Mouse (Mus musculus): ENCODE data around the gene Hist1h3e. TPM values are rescaled to one million over a fixed set of nuclear protein-coding genes. Genes with fewer than 3 reads are reported as not detected.
"Not testable (repeated sequence)": the region's sequence is repeated elsewhere in the genome, so short reads cannot be mapped to it uniquely, and the experiment has no call there.

Hist1h3e gene
- polyA plus RNA-seq, 1 experiment from 2014 or later = 4.4 TPM

DNA sequence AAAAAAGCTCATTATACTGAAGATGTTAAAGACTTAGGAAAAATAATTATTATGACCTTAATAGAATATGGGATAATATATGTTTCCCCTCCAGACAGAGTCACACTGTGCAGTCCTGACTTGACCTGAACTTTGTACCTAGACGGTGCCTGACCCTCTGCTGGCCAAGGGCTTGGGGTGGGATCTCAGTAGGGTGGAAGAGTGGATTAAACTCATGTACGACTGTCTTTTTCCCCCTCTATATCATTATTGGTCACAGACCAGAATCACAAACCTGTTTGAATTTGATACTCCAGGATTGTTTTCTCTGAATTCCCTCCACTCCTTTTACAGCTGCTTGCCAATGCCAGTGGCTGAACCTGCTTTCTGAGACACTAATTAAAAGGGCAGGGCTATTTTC is 1.5 kb downstream of the Hist1h3e start:
- Histone ChIP-seq H3K4me2 (ENCODE audit: low read depth, low read length) (peak overlapping the region; percentile 29), H3K27ac (replicated peaks; ENCODE audit: low read depth, low read length) (peak overlapping the region; percentile 28; the same call in 1 of the 2 replicates), H3K9ac (ENCODE audit: low read depth, low read length) (0 out of 2 replicates have a peak overlapping the region, but pooled peaks have one; percentile 34)
- not testable (repeated sequence) for H3K9me3 ChIP-seq (ENCODE audit: control insufficient read depth, low read length); ATAC-seq (ENCODE audit: low read depth); H3K36me3 ChIP-seq (ENCODE audit: control insufficient read depth, insufficient read depth, low read length); H3K27me3 ChIP-seq (replicated peaks; ENCODE audit: control insufficient read depth, insufficient read depth, low read length); H3K4me3 ChIP-seq (ENCODE audit: low read depth, low read length); H3K4me1 ChIP-seq (ENCODE audit: control insufficient read depth, insufficient read depth, low read length)
- 15% methylated on average over 2 of the region's 2 CpGs for WGBS
- peak; percentile 12 for DNase-seq (ENCODE audit: low spot score)

DNA sequence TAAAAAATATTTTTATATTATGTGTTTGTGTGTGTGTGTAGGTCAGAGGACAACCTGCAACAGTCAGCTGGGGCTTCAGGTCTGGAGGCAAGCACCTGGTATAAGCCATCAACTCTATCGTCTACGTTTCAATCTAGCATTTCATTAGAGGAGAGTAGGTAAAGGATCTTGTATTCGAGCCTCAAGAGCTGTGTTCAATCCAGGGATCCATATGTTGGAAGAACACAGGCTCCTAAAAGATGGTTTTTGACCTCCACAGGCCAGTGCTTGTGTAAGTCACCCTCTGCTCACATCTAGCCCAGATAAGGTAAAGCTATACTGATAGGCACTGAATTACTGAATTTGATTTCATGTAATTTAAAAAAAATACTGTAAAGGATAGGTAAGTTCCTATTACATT is 5.3 kb downstream of the Hist1h3e start:
- WGBS = 45% methylated on average over 3 of the region's 3 CpGs
- Histone ChIP-seq H3K9me3 (ENCODE audit: control insufficient read depth, low read length) (no peaks in the 10 kb centered on the region), H3K36me3 (ENCODE audit: control insufficient read depth, insufficient read depth, low read length) (no peaks in the 10 kb centered on the region), H3K27me3 (replicated peaks; ENCODE audit: control insufficient read depth, insufficient read depth, low read length) (no peaks in the 10 kb centered on the region), H3K9ac (ENCODE audit: low read depth, low read length) (no peak overlapping the region), H3K4me3 (ENCODE audit: low read depth, low read length) (no peak overlapping the region), H3K27ac (replicated peaks; ENCODE audit: low read depth, low read length) (peak overlapping the region; percentile 98), H3K4me2 (ENCODE audit: low read depth, low read length) (peak overlapping the region; percentile 97), H3K4me1 (ENCODE audit: control insufficient read depth, insufficient read depth, low read length) (peaks cover 10% of the 10 kb centered on the region; the same call in 1 of the 2 replicates)
- no peak for ATAC-seq (ENCODE audit: low read depth)
- DNase-seq (ENCODE audit: low spot score) = no peak

DNA sequence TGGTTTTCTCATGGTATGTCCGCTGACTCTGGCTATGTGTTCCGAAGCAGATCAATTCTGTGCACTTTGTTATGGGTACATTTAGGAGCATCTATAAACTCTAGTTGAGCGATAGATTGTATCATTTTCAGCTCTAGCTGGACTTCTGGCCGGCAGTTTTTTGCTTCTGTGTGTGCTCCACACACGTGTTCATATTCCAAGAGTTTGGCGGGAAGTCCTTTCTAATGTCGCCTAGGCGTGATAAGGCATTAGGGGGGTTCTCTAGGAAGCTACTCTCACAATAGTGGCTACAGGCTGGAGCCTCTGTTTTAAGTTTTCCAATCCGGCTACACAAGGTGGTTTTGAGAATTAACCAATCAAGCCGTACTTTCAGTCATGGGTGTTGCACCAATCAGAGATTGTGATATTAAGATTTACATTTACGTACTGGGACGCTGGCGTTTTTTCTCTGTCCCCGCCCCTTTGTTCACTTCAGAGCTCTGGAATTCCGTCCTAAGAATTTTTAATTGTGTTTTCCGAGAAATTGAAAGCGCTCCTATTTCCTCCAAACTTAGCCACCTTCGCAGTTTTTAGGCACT is 6.2 kb downstream of the Hist1h3e start:
- WGBS = under 1% methylated on average over 18 of the region's 18 CpGs
- ATAC-seq (ENCODE audit: low read depth) (peak; percentile 71), DNase-seq (ENCODE audit: low spot score) (peak; percentile 98)
- H3K4me3 ChIP-seq (ENCODE audit: low read depth, low read length) = peak overlapping the region; percentile 58
- no peaks in the 10 kb centered on the region for H3K27me3 ChIP-seq (replicated peaks; ENCODE audit: control insufficient read depth, insufficient read depth, low read length)
- H3K4me1 ChIP-seq (ENCODE audit: control insufficient read depth, insufficient read depth, low read length) = peaks cover 11% of the 10 kb centered on the region; the same call in 1 of the 2 replicates
- peak overlapping the region; percentile 98 for H3K27ac ChIP-seq (replicated peaks; ENCODE audit: low read depth, low read length)
- no peaks in the 10 kb centered on the region for H3K9me3 ChIP-seq (ENCODE audit: control insufficient read depth, low read length)
- H3K4me2 ChIP-seq (ENCODE audit: low read depth, low read length) = peak overlapping the region; percentile 97
- peak overlapping the region; percentile 87 for H3K9ac ChIP-seq (ENCODE audit: low read depth, low read length)
- H3K36me3 ChIP-seq (ENCODE audit: control insufficient read depth, insufficient read depth, low read length) = no peaks in the 10 kb centered on the region

DNA sequence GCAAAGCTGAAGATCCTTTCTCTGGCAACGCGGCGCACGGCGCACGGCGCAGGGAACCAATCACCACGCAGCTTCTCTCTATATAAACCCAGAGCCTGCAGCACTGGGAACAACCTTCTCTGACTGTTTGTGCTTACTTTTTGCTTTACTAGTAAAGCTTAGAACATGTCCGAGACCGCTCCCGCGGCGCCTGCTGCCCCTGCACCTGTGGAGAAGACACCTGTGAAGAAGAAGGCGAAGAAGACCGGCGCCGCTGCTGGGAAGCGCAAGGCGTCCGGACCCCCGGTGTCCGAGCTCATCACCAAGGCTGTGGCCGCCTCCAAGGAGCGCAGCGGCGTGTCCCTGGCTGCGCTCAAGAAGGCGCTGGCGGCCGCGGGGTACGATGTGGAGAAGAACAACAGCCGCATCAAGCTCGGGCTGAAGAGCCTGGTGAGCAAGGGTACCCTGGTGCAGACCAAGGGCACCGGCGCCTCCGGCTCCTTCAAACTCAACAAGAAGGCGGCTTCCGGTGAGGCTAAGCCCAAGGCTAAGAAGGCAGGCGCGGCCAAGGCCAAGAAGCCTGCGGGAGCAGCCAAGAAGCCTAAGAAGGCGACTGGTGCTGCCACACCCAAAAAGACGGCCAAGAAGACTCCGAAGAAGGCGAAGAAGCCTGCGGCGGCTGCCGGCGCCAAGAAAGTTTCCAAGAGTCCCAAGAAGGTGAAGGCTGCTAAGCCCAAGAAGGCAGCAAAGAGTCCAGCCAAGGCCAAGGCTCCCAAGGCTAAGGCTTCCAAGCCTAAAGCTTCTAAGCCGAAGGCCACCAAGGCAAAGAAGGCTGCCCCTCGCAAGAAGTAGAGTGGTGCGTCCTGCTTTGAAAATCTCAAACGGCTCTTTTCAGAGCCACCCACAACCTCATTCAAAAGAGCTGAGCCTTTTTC is 7.0 kb downstream of the Hist1h3e start:
- peak overlapping the region; percentile 98 for H3K27ac ChIP-seq (replicated peaks; ENCODE audit: low read depth, low read length)
- 0% methylated on average over 49 of the region's 54 CpGs for WGBS
- DNase-seq (ENCODE audit: low spot score) (peak; percentile 96), ATAC-seq (ENCODE audit: low read depth) (peak; percentile 89)
- H3K9me3 ChIP-seq (ENCODE audit: control insufficient read depth, low read length) = no peaks in the 10 kb centered on the region
- H3K9ac ChIP-seq (ENCODE audit: low read depth, low read length) = peak overlapping the region; percentile 87
- no peaks in the 10 kb centered on the region for H3K27me3 ChIP-seq (replicated peaks; ENCODE audit: control insufficient read depth, insufficient read depth, low read length)
- peak overlapping the region; percentile 58 for H3K4me3 ChIP-seq (ENCODE audit: low read depth, low read length)
- peak overlapping the region; percentile 97 for H3K4me2 ChIP-seq (ENCODE audit: low read depth, low read length)
- H3K36me3 ChIP-seq (ENCODE audit: control insufficient read depth, insufficient read depth, low read length) = no peaks in the 10 kb centered on the region
- H3K4me1 ChIP-seq (ENCODE audit: control insufficient read depth, insufficient read depth, low read length) = peaks cover 14% of the 10 kb centered on the region; the same call in 1 of the 2 replicates

DNA sequence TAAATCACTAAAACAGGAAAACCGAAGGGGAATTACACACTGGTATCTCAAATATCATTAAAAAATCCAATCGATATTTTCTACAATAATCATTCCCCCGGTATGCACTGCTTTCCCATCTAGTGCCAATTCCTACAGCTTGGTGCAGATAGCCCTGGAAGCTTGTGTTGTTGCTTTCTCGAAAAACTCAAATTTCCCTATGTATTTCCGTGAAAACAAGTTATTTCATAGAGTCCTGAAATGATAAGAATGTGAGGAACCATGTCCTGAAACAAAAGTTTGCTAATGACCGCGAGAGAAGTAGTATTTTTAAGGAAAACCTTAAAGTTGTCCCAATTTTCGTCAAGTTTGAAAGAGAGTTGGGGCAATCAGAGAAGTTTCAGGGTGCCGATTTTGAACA is 7.8 kb downstream of the Hist1h3e start:
- Histone ChIP-seq H3K4me2 (ENCODE audit: low read depth, low read length) (peak overlapping the region; percentile 97), H3K4me1 (ENCODE audit: control insufficient read depth, insufficient read depth, low read length) (peaks cover 14% of the 10 kb centered on the region; the same call in 1 of the 2 replicates), H3K36me3 (ENCODE audit: control insufficient read depth, insufficient read depth, low read length) (no peaks in the 10 kb centered on the region), H3K9ac (ENCODE audit: low read depth, low read length) (peak overlapping the region; percentile 87), H3K27me3 (replicated peaks; ENCODE audit: control insufficient read depth, insufficient read depth, low read length) (no peaks in the 10 kb centered on the region), H3K27ac (replicated peaks; ENCODE audit: low read depth, low read length) (peak overlapping the region; percentile 98), H3K9me3 (ENCODE audit: control insufficient read depth, low read length) (no peaks in the 10 kb centered on the region), H3K4me3 (ENCODE audit: low read depth, low read length) (peak overlapping the region; percentile 58)
- DNase-seq (ENCODE audit: low spot score) (no peak), ATAC-seq (ENCODE audit: low read depth) (no peak)
- WGBS = 20% methylated on average over 9 of the region's 9 CpGs

DNA sequence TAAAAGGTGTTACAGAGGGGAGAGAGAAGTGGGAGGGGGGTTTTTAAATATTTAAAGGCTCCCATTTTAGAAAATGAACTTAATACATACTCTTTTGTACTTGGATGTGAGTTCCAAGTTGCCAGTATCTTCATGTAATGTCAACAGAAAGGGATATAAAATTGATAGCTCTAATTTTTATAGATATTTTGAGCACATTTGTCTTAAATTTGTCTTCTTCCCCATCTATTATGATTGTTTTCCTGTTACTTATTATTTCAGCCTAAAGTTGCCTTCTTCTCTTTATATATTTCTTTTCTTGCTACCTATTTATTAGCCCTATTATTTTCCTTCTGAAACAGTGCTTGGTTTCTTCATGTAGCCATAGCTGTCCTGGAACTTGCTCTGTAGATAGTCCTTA is 9.2 kb downstream of the Hist1h3e start, which contains the start of gene Hist1h1d:
TSS of gene Hist1h1d (plus strand) at position 301 of the 400 bp plus-strand sequence.
- Histone ChIP-seq H3K9ac (ENCODE audit: low read depth, low read length) (peak within 1 kb of the TSS; percentile 87; the same call in 1 of the 2 replicates), H3K27me3 (replicated peaks; ENCODE audit: control insufficient read depth, insufficient read depth, low read length) (no peaks in the 10 kb centered on the region), H3K4me2 (ENCODE audit: low read depth, low read length) (peak within 1 kb of the TSS; percentile 97), H3K27ac (replicated peaks; ENCODE audit: low read depth, low read length) (peak within 1 kb of the TSS; percentile 98), H3K4me3 (ENCODE audit: low read depth, low read length) (peak within 1 kb of the TSS; percentile 58; the same call in 1 of the 2 replicates), H3K9me3 (ENCODE audit: control insufficient read depth, low read length) (no peaks in the 10 kb centered on the region), H3K4me1 (ENCODE audit: control insufficient read depth, insufficient read depth, low read length) (peaks cover 14% of the 10 kb centered on the region; the same call in 1 of the 2 replicates), H3K36me3 (ENCODE audit: control insufficient read depth, insufficient read depth, low read length) (no peaks in the 10 kb centered on the region)
- no peak for ATAC-seq (ENCODE audit: low read depth)
- DNase-seq (ENCODE audit: low spot score) = no peak

DNA sequence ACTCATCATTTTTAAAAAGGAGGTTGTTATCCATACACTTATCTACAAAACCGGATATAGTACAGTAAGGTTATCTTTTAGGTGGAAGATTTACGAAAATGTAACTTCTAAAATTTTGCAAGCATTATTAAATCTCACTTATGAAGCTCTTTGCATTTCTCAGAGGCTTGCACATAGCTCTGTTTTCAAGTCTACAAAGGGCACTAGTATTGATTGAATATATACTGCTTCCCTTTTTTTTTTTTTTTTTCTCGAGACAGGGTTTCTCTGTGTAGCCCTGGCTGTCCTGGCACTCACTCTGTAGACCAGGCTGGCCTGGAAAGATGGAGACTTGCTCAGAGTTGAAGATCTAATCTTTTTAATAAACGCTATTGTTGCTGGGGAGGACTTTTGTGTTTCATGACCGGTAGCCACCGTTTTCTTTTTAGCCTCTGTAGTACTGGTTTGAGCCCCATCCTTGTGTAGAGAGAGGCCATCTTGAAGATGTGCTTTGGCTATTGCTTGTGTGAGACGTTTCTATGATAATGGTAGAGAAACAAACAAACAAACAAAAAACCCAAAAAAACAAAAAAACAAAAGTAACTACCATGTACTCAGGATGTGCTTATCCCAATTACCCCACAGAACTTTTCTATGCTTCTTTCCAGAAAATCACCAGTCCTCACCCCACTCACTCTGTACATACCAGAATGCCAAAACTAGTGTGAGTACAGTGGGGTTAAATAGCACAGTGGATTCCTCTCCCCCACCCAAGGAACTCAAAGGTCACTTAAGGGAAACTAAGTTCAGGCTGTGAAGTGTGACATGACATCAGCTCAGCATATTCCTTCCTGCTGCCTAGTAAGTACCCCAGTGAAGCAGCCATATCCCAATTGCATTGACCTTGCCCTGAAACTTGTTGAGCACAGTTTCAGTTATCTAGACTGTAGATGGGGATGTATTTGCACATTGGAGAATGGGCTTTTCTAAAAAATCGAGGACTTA is 9.9 kb downstream of the Hist1h3e start:
- Histone ChIP-seq H3K4me3 (ENCODE audit: low read depth, low read length) (peak overlapping the region; percentile 47), H3K36me3 (ENCODE audit: control insufficient read depth, insufficient read depth, low read length) (no peaks in the 10 kb centered on the region), H3K4me2 (ENCODE audit: low read depth, low read length) (peak overlapping the region; percentile 64), H3K9ac (ENCODE audit: low read depth, low read length) (peak overlapping the region; percentile 70; the same call in 1 of the 2 replicates), H3K4me1 (ENCODE audit: control insufficient read depth, insufficient read depth, low read length) (peaks cover 14% of the 10 kb centered on the region; the same call in 1 of the 2 replicates), H3K27me3 (replicated peaks; ENCODE audit: control insufficient read depth, insufficient read depth, low read length) (no peaks in the 10 kb centered on the region), H3K27ac (replicated peaks; ENCODE audit: low read depth, low read length) (peak overlapping the region; percentile 93), H3K9me3 (ENCODE audit: control insufficient read depth, low read length) (no peaks in the 10 kb centered on the region)
- WGBS = 47% methylated on average over 8 of the region's 8 CpGs
- ATAC-seq (ENCODE audit: low read depth) (no peak), DNase-seq (ENCODE audit: low spot score) (no peak)
